Mouse (Mus musculus): Measurements from ENCODE around the gene Abi2.
"Not testable (repeated sequence)": the region's sequence is repeated elsewhere in the genome, so short reads cannot be mapped to it uniquely, and the experiment has no call there.

Gene Abi2

GRCm38 (mm10) chr1:60409168-60409828 lies at the start of gene Abi2:
Gene Abi2 (plus strand): TSS chr1:60409619.
- peak; percentile 89 for DNase-seq (ENCODE audit: low spot score)

GRCm38 (mm10) chr1:60361626-60362025 lies 47.8 kb upstream of the Abi2 start:
- no peak for DNase-seq (ENCODE audit: low spot score)

DNA sequence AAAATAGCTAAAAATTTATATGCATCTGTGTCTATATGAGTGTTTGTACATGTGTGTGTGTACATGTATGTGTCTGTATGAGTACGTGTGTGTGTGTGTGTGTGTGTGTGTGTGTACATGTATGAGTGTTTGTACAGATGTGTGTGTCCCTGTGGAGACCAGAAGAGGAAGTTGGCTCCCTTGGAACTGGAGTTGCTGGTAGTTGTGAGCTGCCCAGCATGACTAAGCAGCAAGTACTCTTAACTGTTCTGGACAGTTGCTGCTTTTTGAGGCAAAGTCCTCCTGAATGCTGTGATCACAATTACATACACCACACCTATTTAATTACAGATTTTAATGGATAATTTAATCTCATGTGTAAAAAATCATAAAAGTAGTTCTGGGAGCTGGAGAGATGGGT lies 32.9 kb upstream of the Abi2 start:
- no peak for DNase-seq (ENCODE audit: low spot score)

GRCm38 (mm10) chr1:60381910-60382309 lies 27.5 kb upstream of the Abi2 start:
- no peak for DNase-seq (ENCODE audit: low spot score)

DNA sequence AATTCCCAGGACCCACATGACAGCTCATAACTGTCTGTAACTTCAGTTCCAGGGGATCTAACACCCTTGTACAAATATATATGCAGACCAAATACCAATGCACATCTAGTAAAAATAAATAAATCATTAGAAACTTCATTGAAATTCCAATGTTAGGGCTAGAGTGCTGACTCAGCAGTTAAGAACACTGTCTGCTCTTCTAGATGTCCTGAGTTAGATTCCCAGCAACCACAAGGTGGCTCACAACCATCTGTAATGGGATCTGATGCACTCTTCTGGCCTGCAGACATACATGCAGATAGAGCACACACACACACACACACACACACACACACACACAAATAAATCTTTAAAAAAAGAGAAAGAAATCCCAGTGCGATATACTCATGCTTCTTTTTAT lies 4.6 kb upstream of the Abi2 start:
- DNase-seq (ENCODE audit: low spot score) = no peak

DNA sequence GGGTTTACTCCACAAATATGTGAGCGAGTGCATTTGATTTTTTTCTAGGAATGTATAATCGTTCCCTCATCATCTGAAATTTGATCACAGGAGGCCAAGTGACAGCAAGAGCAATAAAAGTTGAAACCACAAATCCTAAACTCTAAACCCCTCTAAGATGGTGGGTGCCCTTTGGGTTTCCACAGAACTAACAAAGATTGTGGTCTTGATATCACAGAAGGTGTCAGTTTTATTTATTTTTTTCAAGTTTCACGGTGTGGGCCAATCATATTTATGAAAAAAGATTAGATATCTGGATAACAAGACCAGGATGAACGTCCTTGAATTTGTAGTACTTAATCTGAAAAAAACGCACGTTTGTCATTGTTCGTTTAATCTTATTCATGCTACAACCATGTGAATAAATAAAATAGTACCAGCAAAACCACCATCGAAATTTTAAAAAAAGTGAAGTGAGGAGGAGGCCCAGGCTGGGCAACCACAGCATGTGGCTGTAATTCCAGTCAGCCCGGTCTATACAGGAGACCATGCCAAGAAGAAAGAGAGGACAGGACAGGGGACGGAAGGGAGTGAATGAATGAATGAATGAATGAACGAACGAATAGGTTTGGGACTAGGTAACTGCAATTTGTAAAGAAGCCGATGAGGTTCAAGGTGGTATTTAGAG lies 785 bp upstream of the Abi2 start:
- DNase-seq (ENCODE audit: low spot score) = no peak

GRCm38 (mm10) chr1:60409928-60410817 lies 754 bp downstream of the Abi2 start:
- DNase-seq (ENCODE audit: low spot score) = peak; percentile 6

DNA sequence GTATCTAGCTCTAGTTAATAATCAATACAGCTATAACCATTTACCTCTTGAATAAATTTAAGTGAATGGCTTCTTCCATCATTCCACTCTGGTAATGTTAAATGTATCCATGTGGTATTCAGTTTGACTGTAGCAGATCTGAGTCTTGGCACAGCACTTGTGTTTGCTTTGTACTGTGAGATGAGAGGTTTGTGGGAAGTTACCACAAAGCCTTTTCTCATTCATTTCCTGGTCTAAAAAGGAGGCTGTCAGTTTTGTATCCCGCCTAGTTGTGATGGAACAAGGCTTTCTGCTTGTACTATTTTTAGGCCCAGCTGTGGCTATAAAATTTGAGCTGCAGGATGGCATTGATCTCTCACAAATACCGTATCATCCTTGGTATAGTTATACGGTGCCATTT lies 7.3 kb downstream of the Abi2 start:
- no peak for DNase-seq (ENCODE audit: low spot score)

DNA sequence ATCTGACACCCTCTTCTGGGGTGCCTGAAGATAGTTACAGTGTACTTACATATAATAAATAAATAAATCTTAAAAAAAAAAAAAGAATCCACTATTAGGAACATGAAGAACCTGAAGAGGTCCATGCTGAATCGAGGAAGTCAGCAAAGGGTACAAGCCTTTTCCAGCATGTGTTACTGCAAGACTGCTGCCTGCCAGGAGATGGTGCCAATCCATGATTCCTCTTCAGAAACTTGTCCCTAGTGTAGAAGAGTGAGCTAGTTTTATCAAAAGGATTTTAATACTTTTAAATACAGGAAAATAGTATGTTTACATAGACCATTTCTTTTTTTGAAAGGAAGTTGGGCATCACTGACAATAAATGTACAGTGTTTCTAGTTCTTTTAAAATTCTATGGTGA lies 14.5 kb downstream of the Abi2 start:
- DNase-seq (ENCODE audit: low spot score) = no peak

GRCm38 (mm10) chr1:60428341-60428740 lies 18.9 kb downstream of the Abi2 start:
- no peak for DNase-seq (ENCODE audit: low spot score)

- no peak for DNase-seq (ENCODE audit: low spot score)
Measured at GRCm38 (mm10) chr1:60428932-60429331, 19.5 kb downstream of the Abi2 start.

- DNase-seq (ENCODE audit: low spot score) = no peak
Measured at GRCm38 (mm10) chr1:60431531-60431930, 22.1 kb downstream of the Abi2 start.

DNA sequence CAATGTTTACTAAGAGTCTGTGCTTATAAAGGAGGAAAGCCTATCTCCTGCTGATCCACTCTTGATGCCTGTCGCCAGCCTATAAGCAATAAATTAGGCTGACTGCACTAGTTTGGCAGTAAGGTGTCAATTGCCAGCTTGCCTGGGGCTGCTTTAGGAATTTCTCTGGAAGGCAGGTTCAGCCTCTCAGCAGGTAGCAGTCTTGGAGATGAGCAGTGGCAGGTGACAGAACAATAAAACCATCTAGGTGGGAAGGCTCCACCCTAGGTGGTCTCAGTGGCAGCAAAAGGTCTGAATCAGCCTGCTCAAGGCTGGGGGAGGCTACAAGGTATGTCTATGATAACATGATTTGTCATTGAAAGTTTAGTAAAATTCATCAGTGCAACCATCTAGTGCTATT lies 23.1 kb downstream of the Abi2 start:
- DNase-seq (ENCODE audit: low spot score) = no peak

GRCm38 (mm10) chr1:60441438-60441837 lies 32.0 kb downstream of the Abi2 start:
- DNase-seq (ENCODE audit: low spot score) = not testable (repeated sequence)

GRCm38 (mm10) chr1:60447067-60447466 lies 37.6 kb downstream of the Abi2 start:
- no peak for DNase-seq (ENCODE audit: low spot score)

GRCm38 (mm10) chr1:60449896-60450295 lies 40.5 kb downstream of the Abi2 start:
- no peak for DNase-seq (ENCODE audit: low spot score)

- no peak for DNase-seq (ENCODE audit: low spot score)
Measured at GRCm38 (mm10) chr1:60460623-60461022, 51.2 kb downstream of the Abi2 start.

GRCm38 (mm10) chr1:60469491-60469890 lies 60.1 kb downstream of the Abi2 start:
- no peak for DNase-seq (ENCODE audit: low spot score)

- no peak for DNase-seq (ENCODE audit: low spot score)
Measured at GRCm38 (mm10) chr1:60470541-60470940, 61.1 kb downstream of the Abi2 start.

- no peak for DNase-seq (ENCODE audit: low spot score)
Measured at GRCm38 (mm10) chr1:60481561-60481960, 72.1 kb downstream of the Abi2 start.

- no peak for DNase-seq (ENCODE audit: low spot score)
Measured at GRCm38 (mm10) chr1:60482881-60483280, 73.5 kb downstream of the Abi2 start.

DNA sequence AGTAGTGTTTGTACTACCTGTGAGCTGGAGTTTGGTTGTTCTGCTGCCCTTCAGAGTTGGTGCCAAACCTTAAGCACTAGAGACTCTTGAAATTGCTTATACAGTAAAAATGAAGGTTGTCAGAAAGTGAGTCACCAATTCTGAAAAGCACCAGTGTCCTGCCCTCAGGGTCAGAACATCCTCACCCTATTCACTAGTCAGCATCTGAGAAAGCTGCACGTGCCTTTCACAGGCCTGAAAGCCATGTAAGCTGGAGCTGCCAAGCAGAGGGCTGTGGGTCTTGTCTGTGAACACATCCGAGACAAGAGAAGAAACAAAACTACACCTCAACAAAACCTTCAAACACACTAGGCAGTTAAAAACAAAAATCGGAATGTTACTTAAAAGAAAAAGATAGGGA lies 76.2 kb downstream of the Abi2 start:
- DNase-seq (ENCODE audit: low spot score) = no peak

GRCm38 (mm10) chr1:60488635-60489034 lies 79.2 kb downstream of the Abi2 start:
- no peak for DNase-seq (ENCODE audit: low spot score)

Measured in ovary, adult 18-20 months (tissue).